Mouse (Mus musculus): Measurements from ENCODE around the gene Slc30a7. TPM values are rescaled to one million over a fixed set of nuclear protein-coding genes. Genes with fewer than 3 reads are reported as not detected.

Slc30a7 gene
- polyA plus RNA-seq, 1 experiment: 14.3 TPM

- 78% methylated on average over 3 of the region's 3 CpGs for WGBS
- TF ChIP-seq POLR2A (IDR thresholded peaks at IDR 0.05; ENCODE audit: borderline replicate concordance, insufficient read depth, low read length) (no peak), CTCF (IDR thresholded peaks at IDR 0.05; ENCODE audit: borderline replicate concordance, insufficient read depth, low read depth, low read length) (no peak)
- H3K27me3 ChIP-seq (ENCODE audit: control insufficient read depth, insufficient read depth, low read length): no peaks in the 10 kb centered on the region
- no peak overlapping the region for H3K4me3 ChIP-seq (replicated peaks; ENCODE audit: insufficient read depth, low read depth, low read length)
- H3K27ac ChIP-seq (ENCODE audit: insufficient read depth, low read length): no peak overlapping the region
- no peak for DNase-seq
- no peaks in the 10 kb centered on the region for H3K4me1 ChIP-seq (ENCODE audit: control insufficient read depth, insufficient read depth, low read length)
Measured at GRCm38 (mm10) chr3:115953088-115953487, 54.1 kb downstream of the Slc30a7 start.

- Histone ChIP-seq H3K4me3 (replicated peaks; ENCODE audit: insufficient read depth, low read depth, low read length) (no peak overlapping the region), H3K4me1 (ENCODE audit: control insufficient read depth, insufficient read depth, low read length) (no peaks in the 10 kb centered on the region), H3K27ac (ENCODE audit: insufficient read depth, low read length) (no peak overlapping the region), H3K27me3 (ENCODE audit: control insufficient read depth, insufficient read depth, low read length) (no peaks in the 10 kb centered on the region)
- DNase-seq: no peak
- WGBS: 85% methylated on average over 4 of the region's 4 CpGs
- TF ChIP-seq CTCF (IDR thresholded peaks at IDR 0.05; ENCODE audit: borderline replicate concordance, insufficient read depth, low read depth, low read length): no peak
- no peak for TF ChIP-seq POLR2A (IDR thresholded peaks at IDR 0.05; ENCODE audit: borderline replicate concordance, insufficient read depth, low read length)
Measured at GRCm38 (mm10) chr3:115952356-115952755, 54.9 kb downstream of the Slc30a7 start.

GRCm38 (mm10) chr3:115951221-115951620, 56.0 kb downstream of the Slc30a7 start:
- no peaks in the 10 kb centered on the region for H3K27me3 ChIP-seq (ENCODE audit: control insufficient read depth, insufficient read depth, low read length)
- no peak for TF ChIP-seq POLR2A (IDR thresholded peaks at IDR 0.05; ENCODE audit: borderline replicate concordance, insufficient read depth, low read length)
- TF ChIP-seq CTCF (IDR thresholded peaks at IDR 0.05; ENCODE audit: borderline replicate concordance, insufficient read depth, low read depth, low read length): no peak
- WGBS: 62% methylated on average over 3 of the region's 3 CpGs
- no peak overlapping the region for H3K4me3 ChIP-seq (replicated peaks; ENCODE audit: insufficient read depth, low read depth, low read length)
- no peak overlapping the region for H3K27ac ChIP-seq (ENCODE audit: insufficient read depth, low read length)
- no peaks in the 10 kb centered on the region for H3K4me1 ChIP-seq (ENCODE audit: control insufficient read depth, insufficient read depth, low read length)
- DNase-seq: no peak

- no peak for DNase-seq
- Histone ChIP-seq H3K4me1 (ENCODE audit: control insufficient read depth, insufficient read depth, low read length) (no peaks in the 10 kb centered on the region), H3K27me3 (ENCODE audit: control insufficient read depth, insufficient read depth, low read length) (no peaks in the 10 kb centered on the region), H3K27ac (ENCODE audit: insufficient read depth, low read length) (no peak overlapping the region), H3K4me3 (replicated peaks; ENCODE audit: insufficient read depth, low read depth, low read length) (no peak overlapping the region)
- 71% methylated on average over 6 of the region's 6 CpGs for WGBS
- no peak for TF ChIP-seq POLR2A (IDR thresholded peaks at IDR 0.05; ENCODE audit: borderline replicate concordance, insufficient read depth, low read length)
- no peak for TF ChIP-seq CTCF (IDR thresholded peaks at IDR 0.05; ENCODE audit: borderline replicate concordance, insufficient read depth, low read depth, low read length)
Measured at GRCm38 (mm10) chr3:115949921-115950877, 57.0 kb downstream of the Slc30a7 start.

GRCm38 (mm10) chr3:115949220-115949920, 57.8 kb downstream of the Slc30a7 start:
- no peak overlapping the region for H3K27ac ChIP-seq (ENCODE audit: insufficient read depth, low read length)
- WGBS: 84% methylated on average over 3 of the region's 3 CpGs
- no peak for TF ChIP-seq CTCF (IDR thresholded peaks at IDR 0.05; ENCODE audit: borderline replicate concordance, insufficient read depth, low read depth, low read length)
- no peak for TF ChIP-seq POLR2A (IDR thresholded peaks at IDR 0.05; ENCODE audit: borderline replicate concordance, insufficient read depth, low read length)

GRCm38 (mm10) chr3:115946272-115946671, 60.9 kb downstream of the Slc30a7 start:
- WGBS: 95% methylated on average over 8 of the region's 8 CpGs
- TF ChIP-seq POLR2A (IDR thresholded peaks at IDR 0.05; ENCODE audit: borderline replicate concordance, insufficient read depth, low read length): no peak
- TF ChIP-seq CTCF (IDR thresholded peaks at IDR 0.05; ENCODE audit: borderline replicate concordance, insufficient read depth, low read depth, low read length): no peak
- Histone ChIP-seq H3K4me1 (ENCODE audit: control insufficient read depth, insufficient read depth, low read length) (no peaks in the 10 kb centered on the region), H3K27ac (ENCODE audit: insufficient read depth, low read length) (no peak overlapping the region), H3K4me3 (replicated peaks; ENCODE audit: insufficient read depth, low read depth, low read length) (no peak overlapping the region), H3K27me3 (ENCODE audit: control insufficient read depth, insufficient read depth, low read length) (no peaks in the 10 kb centered on the region)
- DNase-seq: no peak

More at GRCm38 (mm10) chr3:115949220-115949920, 57.8 kb downstream of the Slc30a7 start:
- no peaks in the 10 kb centered on the region for H3K4me1 ChIP-seq (ENCODE audit: control insufficient read depth, insufficient read depth, low read length)
- no peak for DNase-seq
- no peak overlapping the region for H3K4me3 ChIP-seq (replicated peaks; ENCODE audit: insufficient read depth, low read depth, low read length)
- H3K27me3 ChIP-seq (ENCODE audit: control insufficient read depth, insufficient read depth, low read length): no peaks in the 10 kb centered on the region

GRCm38 (mm10) chr3:115944376-115944775, 62.8 kb downstream of the Slc30a7 start:
- H3K4me3 ChIP-seq (replicated peaks; ENCODE audit: insufficient read depth, low read depth, low read length): no peak overlapping the region
- TF ChIP-seq CTCF (IDR thresholded peaks at IDR 0.05; ENCODE audit: borderline replicate concordance, insufficient read depth, low read depth, low read length) (no peak), POLR2A (IDR thresholded peaks at IDR 0.05; ENCODE audit: borderline replicate concordance, insufficient read depth, low read length) (no peak)
- H3K27me3 ChIP-seq (ENCODE audit: control insufficient read depth, insufficient read depth, low read length): no peaks in the 10 kb centered on the region
- no peak overlapping the region for H3K27ac ChIP-seq (ENCODE audit: insufficient read depth, low read length)
- no peak for DNase-seq
- H3K4me1 ChIP-seq (ENCODE audit: control insufficient read depth, insufficient read depth, low read length): no peaks in the 10 kb centered on the region
- WGBS: 91% methylated on average over 6 of the region's 6 CpGs
